Mouse (Mus musculus): ENCODE results near the gene Palld. TPM values are rescaled to one million over a fixed set of nuclear protein-coding genes. Genes with fewer than 3 reads are reported as not detected.

Palld gene
- polyA plus RNA-seq, 1 experiment = 0.02 TPM

DNA sequence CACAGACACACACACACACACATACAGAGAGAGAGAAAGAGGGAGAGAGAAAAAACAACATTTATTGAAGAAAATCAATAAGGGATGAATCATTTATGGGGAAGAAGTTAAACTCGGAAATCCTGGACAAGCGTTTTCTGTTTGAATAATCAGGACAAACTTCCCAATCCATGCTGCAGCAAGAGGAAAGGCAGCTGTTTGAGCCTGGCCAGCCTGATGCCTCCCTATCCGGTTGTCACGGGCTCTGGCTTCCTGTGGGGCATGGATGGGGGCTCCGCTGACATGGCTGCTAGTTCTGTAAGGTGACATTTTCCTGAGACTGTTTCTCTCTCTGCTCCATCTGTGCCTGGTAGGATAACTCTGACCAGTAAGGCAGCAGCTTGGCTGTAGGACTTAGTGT lies 343.0 kb downstream of the Palld start:
- Histone ChIP-seq H3K27me3 (ENCODE audit: control insufficient read depth) (no peaks in the 10 kb centered on the region), H3K36me3 (ENCODE audit: control insufficient read depth) (no peaks in the 10 kb centered on the region), H3K4me3 (replicated peaks) (no peak overlapping the region), H3K9me3 (ENCODE audit: control insufficient read depth, low read length) (no peaks in the 10 kb centered on the region), H3K4me1 (ENCODE audit: control insufficient read depth) (no peaks in the 10 kb centered on the region)
- TF ChIP-seq TAL1 (IDR thresholded peaks at IDR 0.05; ENCODE audit: low read length) = no peak
- TF ChIP-seq GATA1 (IDR thresholded peaks at IDR 0.05; ENCODE audit: low read length) = no peak

DNA sequence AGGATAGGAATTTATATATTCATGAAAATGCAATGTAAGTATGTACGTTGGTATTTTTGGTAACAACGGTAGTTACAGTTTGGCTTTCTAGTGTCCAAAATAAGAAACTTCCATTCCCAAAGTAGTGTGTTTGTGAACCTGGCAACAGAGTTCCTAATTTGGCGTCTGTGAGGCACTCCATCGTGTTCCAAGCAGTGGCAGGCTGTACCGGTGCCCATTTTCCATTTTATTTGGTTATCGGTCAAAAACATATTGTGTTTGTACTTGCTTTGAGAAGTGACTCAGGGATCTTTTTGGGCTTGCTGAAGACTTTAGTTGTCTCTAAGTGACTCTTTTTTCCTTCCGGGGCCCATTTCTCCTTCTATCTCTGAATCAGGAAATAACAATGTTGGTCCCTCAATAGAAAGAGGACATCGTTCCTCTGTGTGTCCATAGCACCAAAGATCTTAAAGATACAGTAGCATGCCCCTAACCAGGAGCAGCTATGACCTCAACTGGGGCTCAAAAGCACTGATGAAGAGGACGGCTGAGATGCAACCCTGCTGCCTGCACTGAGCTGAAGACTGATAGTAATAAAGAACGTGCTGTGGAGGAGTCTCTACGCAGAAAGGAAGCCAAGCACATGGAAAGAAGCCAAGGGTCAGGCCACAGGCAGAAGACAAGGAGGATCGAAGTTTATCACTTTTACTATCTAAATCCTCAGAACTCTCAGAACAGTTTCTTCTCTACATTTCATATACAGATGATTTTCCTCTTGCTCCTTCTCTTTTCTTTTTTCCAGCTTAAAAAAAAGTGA lies 344.2 kb downstream of the Palld start:
- H3K9me3 ChIP-seq (ENCODE audit: control insufficient read depth, low read length) = no peaks in the 10 kb centered on the region
- no peak overlapping the region for H3K4me3 ChIP-seq (replicated peaks)
- TF ChIP-seq TAL1 (IDR thresholded peaks at IDR 0.05; ENCODE audit: low read length) = no peak
- TF ChIP-seq GATA1 (IDR thresholded peaks at IDR 0.05; ENCODE audit: low read length) = no peak
- no peaks in the 10 kb centered on the region for H3K4me1 ChIP-seq (ENCODE audit: control insufficient read depth)
- H3K36me3 ChIP-seq (ENCODE audit: control insufficient read depth) = no peaks in the 10 kb centered on the region
- no peaks in the 10 kb centered on the region for H3K27me3 ChIP-seq (ENCODE audit: control insufficient read depth)

DNA sequence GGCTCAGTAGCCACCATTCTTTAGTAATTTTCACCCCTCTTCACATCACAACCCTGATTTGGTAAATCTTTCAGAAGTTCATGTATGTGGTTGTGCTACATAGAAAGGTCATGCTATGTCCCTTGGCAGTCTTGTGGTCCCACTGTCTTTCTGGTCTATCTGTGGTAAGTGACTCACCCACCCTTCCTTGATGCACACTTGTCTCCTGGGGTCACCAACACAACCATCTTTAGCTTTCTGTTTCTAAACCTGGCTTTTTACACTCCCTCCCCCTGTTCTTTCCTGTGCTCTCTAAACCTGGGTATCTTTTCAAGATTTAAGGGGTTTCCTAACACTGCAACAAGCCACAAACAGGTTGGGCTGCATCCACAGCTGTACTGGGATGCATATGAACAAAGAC lies 345.5 kb downstream of the Palld start:
- Histone ChIP-seq H3K27me3 (ENCODE audit: control insufficient read depth) (no peaks in the 10 kb centered on the region), H3K36me3 (ENCODE audit: control insufficient read depth) (no peaks in the 10 kb centered on the region), H3K4me1 (ENCODE audit: control insufficient read depth) (no peaks in the 10 kb centered on the region), H3K9me3 (ENCODE audit: control insufficient read depth, low read length) (no peaks in the 10 kb centered on the region), H3K4me3 (replicated peaks) (no peak overlapping the region)
- no peak for TF ChIP-seq TAL1 (IDR thresholded peaks at IDR 0.05; ENCODE audit: low read length)
- no peak for TF ChIP-seq GATA1 (IDR thresholded peaks at IDR 0.05; ENCODE audit: low read length)

DNA sequence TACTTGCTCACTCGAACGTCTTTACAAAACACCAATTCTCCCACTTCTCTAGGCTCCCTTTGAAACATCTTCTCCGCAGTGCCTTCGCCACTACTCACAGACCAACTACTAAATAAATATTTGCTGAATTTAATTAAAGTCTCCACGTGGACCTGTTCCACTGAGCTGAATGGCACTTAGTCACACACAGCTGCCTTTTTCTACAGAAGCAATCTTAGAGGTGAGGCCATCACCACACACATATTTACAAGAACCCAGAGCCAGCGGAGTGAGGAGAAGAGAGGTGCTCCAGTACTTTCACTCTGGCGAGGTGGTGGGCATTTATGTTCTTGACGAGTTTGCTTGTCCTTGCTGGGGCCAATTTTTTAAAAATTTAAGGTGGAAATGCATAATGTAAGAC lies 346.3 kb downstream of the Palld start:
- Histone ChIP-seq H3K27me3 (ENCODE audit: control insufficient read depth) (no peaks in the 10 kb centered on the region), H3K4me1 (ENCODE audit: control insufficient read depth) (no peaks in the 10 kb centered on the region), H3K9me3 (ENCODE audit: control insufficient read depth, low read length) (no peaks in the 10 kb centered on the region), H3K36me3 (ENCODE audit: control insufficient read depth) (no peaks in the 10 kb centered on the region), H3K4me3 (replicated peaks) (no peak overlapping the region)
- TF ChIP-seq GATA1 (IDR thresholded peaks at IDR 0.05; ENCODE audit: low read length) (no peak), TAL1 (IDR thresholded peaks at IDR 0.05; ENCODE audit: low read length) (no peak)

DNA sequence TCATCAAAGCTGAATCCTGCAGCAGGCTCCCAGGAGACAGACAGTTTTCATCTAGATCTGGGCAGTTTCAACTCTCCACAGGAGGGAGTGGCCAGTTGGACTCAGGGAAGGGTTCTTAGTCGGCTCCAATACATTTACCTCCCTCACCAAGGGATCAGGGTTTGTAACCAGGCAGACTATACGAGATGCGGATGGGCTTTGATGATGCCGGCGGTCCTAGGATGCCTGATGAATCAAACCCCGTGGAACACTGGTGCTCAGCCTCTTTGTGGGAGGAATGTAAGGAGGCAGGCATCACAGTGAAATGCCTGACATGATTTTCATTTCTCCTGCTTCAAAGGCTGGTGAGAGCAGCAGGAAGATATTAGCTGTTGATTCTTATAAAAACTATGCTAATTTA lies 347.1 kb downstream of the Palld start:
- Histone ChIP-seq H3K4me1 (ENCODE audit: control insufficient read depth) (no peaks in the 10 kb centered on the region), H3K4me3 (replicated peaks) (no peak overlapping the region), H3K9me3 (ENCODE audit: control insufficient read depth, low read length) (peaks cover under 1% of the 10 kb centered on the region; the same call in 1 of the 2 replicates), H3K36me3 (ENCODE audit: control insufficient read depth) (no peaks in the 10 kb centered on the region), H3K27me3 (ENCODE audit: control insufficient read depth) (no peaks in the 10 kb centered on the region)
- TF ChIP-seq GATA1 (IDR thresholded peaks at IDR 0.05; ENCODE audit: low read length) (no peak), TAL1 (IDR thresholded peaks at IDR 0.05; ENCODE audit: low read length) (no peak)

DNA sequence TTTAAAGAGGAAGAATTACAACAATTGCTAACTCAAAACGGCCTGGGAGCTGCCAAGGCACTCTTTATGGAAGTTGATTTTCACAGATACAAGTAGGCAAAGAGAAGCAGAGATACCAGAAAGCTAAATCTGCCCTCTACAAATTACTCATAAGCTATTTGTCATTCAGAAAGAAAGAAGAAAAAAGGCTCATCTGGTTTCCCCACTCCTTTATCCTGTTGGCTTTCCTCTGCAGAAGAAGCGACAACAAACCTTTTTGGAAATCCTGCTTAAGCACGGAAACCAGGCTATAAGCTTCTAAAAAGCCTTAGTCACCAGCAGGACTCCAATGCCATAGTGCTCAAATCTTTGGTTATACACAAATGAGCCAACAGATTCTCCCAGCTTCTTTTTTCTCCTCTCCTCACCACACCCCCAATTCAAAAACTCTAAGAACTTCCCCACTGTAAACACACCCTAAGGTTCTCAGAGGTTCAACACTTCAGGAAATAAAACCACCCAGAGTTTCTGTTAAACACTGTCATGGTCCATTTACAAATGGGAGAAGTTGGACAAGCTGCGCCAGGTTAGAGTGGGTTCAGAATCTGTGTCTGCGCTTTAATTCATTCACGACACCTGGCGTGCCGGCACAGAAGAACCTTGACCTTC lies 349.6 kb downstream of the Palld start:
- peaks cover 13% of the 10 kb centered on the region for H3K36me3 ChIP-seq (ENCODE audit: control insufficient read depth)

DNA sequence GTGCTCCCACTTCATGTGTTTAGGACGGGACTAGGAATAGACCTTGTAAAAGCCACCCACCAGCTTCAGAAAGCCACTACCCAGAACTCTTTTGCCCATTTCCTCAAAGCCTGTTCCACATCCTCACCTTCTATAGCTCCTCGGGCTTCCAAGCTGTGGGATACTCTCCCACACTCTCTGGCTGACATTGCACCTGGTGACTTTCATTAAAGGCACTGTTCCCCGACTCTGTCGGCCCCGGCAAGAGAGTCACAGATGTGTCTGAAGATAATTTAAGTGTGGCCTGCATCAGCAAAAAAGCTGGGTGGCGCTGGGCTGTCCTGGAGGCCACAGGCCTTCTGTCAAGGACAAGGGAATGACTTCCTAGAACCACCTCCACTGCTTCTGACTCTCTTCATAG lies 350.3 kb downstream of the Palld start:
- peaks cover 18% of the 10 kb centered on the region for H3K9me3 ChIP-seq (ENCODE audit: control insufficient read depth, low read length)
- no peaks in the 10 kb centered on the region for H3K4me1 ChIP-seq (ENCODE audit: control insufficient read depth)
- H3K27me3 ChIP-seq (ENCODE audit: control insufficient read depth) = no peaks in the 10 kb centered on the region
- peaks cover 13% of the 10 kb centered on the region for H3K36me3 ChIP-seq (ENCODE audit: control insufficient read depth)
- TF ChIP-seq TAL1 (IDR thresholded peaks at IDR 0.05; ENCODE audit: low read length) (no peak), GATA1 (IDR thresholded peaks at IDR 0.05; ENCODE audit: low read length) (no peak)
- H3K4me3 ChIP-seq (replicated peaks) = no peak overlapping the region

More for the DNA sequence above, 349.6 kb downstream of the Palld start:
- no peak for TF ChIP-seq GATA1 (IDR thresholded peaks at IDR 0.05; ENCODE audit: low read length)
- no peak for TF ChIP-seq TAL1 (IDR thresholded peaks at IDR 0.05; ENCODE audit: low read length)
- H3K4me1 ChIP-seq (ENCODE audit: control insufficient read depth) = no peaks in the 10 kb centered on the region
- H3K27me3 ChIP-seq (ENCODE audit: control insufficient read depth) = no peaks in the 10 kb centered on the region
- peaks cover 18% of the 10 kb centered on the region for H3K9me3 ChIP-seq (ENCODE audit: control insufficient read depth, low read length)
- no peak overlapping the region for H3K4me3 ChIP-seq (replicated peaks)

DNA sequence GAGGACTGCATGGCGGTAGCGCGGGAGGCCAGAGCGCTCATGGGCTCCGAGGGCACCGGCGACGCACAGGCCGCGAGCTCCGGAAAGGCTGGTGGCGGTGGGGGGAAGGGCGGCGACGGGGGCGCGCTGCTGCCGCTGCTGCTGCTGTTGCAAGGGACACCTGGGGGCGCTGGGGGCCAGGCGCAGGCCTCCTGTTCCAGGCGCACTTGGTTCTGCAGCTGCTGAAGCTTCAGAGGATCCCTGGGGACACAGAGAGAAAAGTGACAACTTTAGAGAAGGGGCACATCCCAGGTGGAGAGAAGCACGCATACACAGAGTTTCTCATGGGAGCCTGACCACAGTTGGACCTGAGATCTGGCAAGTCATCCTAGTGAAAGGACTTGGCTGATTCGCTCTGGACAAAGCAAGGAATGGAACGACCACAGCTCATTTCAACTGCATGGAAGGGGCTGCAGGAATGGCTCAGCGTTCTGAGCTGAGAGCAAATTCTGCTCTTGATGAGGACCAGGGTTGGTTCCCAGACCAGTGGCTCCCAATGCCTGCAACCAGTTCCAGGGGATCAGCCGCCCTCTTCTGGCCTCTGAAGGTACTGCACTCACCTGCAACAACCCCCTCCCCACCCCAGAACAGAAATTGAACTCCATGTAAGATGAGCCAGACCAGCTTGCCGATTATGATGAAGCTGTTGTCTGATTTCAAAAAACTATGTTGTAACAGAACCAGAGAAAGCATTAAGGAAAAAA lies 352.3 kb downstream of the Palld start:
- H3K27me3 ChIP-seq (ENCODE audit: control insufficient read depth) = no peaks in the 10 kb centered on the region
- H3K4me3 ChIP-seq (replicated peaks) = no peak overlapping the region
- H3K4me1 ChIP-seq (ENCODE audit: control insufficient read depth) = no peaks in the 10 kb centered on the region
- no peak for TF ChIP-seq TAL1 (IDR thresholded peaks at IDR 0.05; ENCODE audit: low read length)
- TF ChIP-seq GATA1 (IDR thresholded peaks at IDR 0.05; ENCODE audit: low read length) = no peak
- H3K9me3 ChIP-seq (ENCODE audit: control insufficient read depth, low read length) = peaks cover 18% of the 10 kb centered on the region
- peaks cover 13% of the 10 kb centered on the region for H3K36me3 ChIP-seq (ENCODE audit: control insufficient read depth)

DNA sequence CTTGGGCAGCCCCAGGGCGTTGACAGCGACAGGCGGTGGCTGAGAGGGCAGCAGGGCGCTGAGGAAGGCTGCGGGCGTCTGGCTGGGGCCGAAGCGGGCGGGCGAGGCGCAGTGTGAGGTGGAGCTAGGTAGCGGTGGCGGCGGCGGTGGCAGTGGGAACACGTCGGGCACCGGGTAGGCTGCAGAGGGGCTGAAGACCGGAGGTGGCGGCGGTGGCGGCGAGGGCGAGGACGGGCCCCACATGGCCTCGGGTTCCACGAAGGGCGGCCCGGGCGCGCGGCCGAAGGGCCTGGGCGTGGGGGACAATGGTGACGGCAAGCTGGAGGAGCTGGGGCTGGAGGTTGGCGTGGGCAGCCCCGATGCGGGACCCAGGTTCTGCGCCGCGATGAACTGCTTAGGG lies 352.9 kb downstream of the Palld start:
- Histone ChIP-seq H3K36me3 (ENCODE audit: control insufficient read depth) (peaks cover 13% of the 10 kb centered on the region), H3K27me3 (ENCODE audit: control insufficient read depth) (no peaks in the 10 kb centered on the region), H3K9me3 (ENCODE audit: control insufficient read depth, low read length) (peaks cover 18% of the 10 kb centered on the region), H3K4me1 (ENCODE audit: control insufficient read depth) (no peaks in the 10 kb centered on the region), H3K4me3 (replicated peaks) (no peak overlapping the region)
- TF ChIP-seq GATA1 (IDR thresholded peaks at IDR 0.05; ENCODE audit: low read length) = no peak
- no peak for TF ChIP-seq TAL1 (IDR thresholded peaks at IDR 0.05; ENCODE audit: low read length)
